Mouse (Mus musculus) heart, postnatal 36 days (tissue): ENCODE results near the gene Matn1. TPM values are rescaled to one million over a fixed set of nuclear protein-coding genes. Genes with fewer than 3 reads are reported as not detected.

Source experiments
- DNase-seq, 2 experiments: peaks; one replicate each; pipeline ENCODE4 v3.0.0; 2021 to 2022
- intact Hi-C: fragments of 180-260 bp; cut with DNase I; formaldehyde crosslinking; loops from one replicate; pipeline ENCODE4 v1.15.1; 2025
- total RNA-seq, 2 experiments: library from RNA; stranded (reverse); gene quantifications; 2 replicates each; pipeline ENCODE4 v1.2.3; 2021

The Matn1 gene
- total RNA-seq, 2 experiments from 2014 or later, result not detected

GRCm38 (mm10) chr4:130916639-130917038 is 27.5 kb upstream of the Matn1 start:
- intact Hi-C loops, result no loop called here

GRCm38 (mm10) chr4:130917564-130917963 is 26.6 kb upstream of the Matn1 start:
- intact Hi-C loops, result no loop called here
- no peak for DNase-seq

More at GRCm38 (mm10) chr4:130916639-130917038, 27.5 kb upstream of the Matn1 start:
- no peak for DNase-seq

- DNase-seq, result no peak
- intact Hi-C loops, result loop anchor here (1.0 kb wide), 1 partner anchor 17 kb away; no protein-coding TSS in a partner anchor
These were observed 25.1 kb upstream of the Matn1 start for GRCm38 (mm10) chr4:130918805-130919749.

- DNase-seq, result no peak
- intact Hi-C loops, result no loop called here
These were observed 24.3 kb upstream of the Matn1 start for GRCm38 (mm10) chr4:130919750-130920356.

- intact Hi-C loops, result no loop called here
- DNase-seq, result no peak
These were observed 23.1 kb upstream of the Matn1 start for GRCm38 (mm10) chr4:130920951-130921693.

- DNase-seq, result no peak
- intact Hi-C loops, result no loop called here
These were observed 22.2 kb upstream of the Matn1 start for GRCm38 (mm10) chr4:130921986-130922385.

GRCm38 (mm10) chr4:130926274-130926673 is 17.9 kb upstream of the Matn1 start:
- no peak for DNase-seq
- intact Hi-C loops, result no loop called here

- intact Hi-C loops, result no loop called here
- no peak for DNase-seq
These were observed 16.4 kb upstream of the Matn1 start for GRCm38 (mm10) chr4:130927821-130928220.

GRCm38 (mm10) chr4:130942644-130943043 is 1.5 kb upstream of the Matn1 start:
- intact Hi-C loops, result no loop called here
- no peak for DNase-seq

- no peak for DNase-seq
- intact Hi-C loops, result no loop called here
These were observed 594 bp downstream of the Matn1 start for GRCm38 (mm10) chr4:130944779-130945178.

- intact Hi-C loops, result loop anchor here (1.0 to 2.0 kb wide), 2 partner anchors 51 to 156 kb away; no protein-coding TSS in a partner anchor
- peak; percentile 16 to 29 for DNase-seq
These were observed 3.0 kb downstream of the Matn1 start for GRCm38 (mm10) chr4:130947094-130947647.

- intact Hi-C loops, result no loop called here
- no peak for DNase-seq
These were observed 5.7 kb downstream of the Matn1 start for GRCm38 (mm10) chr4:130949821-130950384.

GRCm38 (mm10) chr4:130952531-130952930 is 8.3 kb downstream of the Matn1 start:
- intact Hi-C loops, result no loop called here
- no peak for DNase-seq

- DNase-seq, result no peak
- intact Hi-C loops, result no loop called here
These were observed 13.0 kb downstream of the Matn1 start for GRCm38 (mm10) chr4:130957156-130957555.

GRCm38 (mm10) chr4:130958812-130959211 is 14.6 kb downstream of the Matn1 start:
- DNase-seq, result no peak
- intact Hi-C loops, result no loop called here

- intact Hi-C loops, result loop anchor here (1.0 to 10.0 kb wide), 8 partner anchors 78 to 879 kb away; partner anchors contain the start of gene Ptpru
- DNase-seq, result no peak
These were observed 15.5 kb downstream of the Matn1 start for GRCm38 (mm10) chr4:130959678-130960077.

GRCm38 (mm10) chr4:130960118-130960734 is 16.0 kb downstream of the Matn1 start:
- DNase-seq, result peak; percentile 85 to 93
- intact Hi-C loops, result loop anchor here (1.0 to 10.0 kb wide), 8 partner anchors 77 to 878 kb away; partner anchors contain the start of gene Ptpru

- intact Hi-C loops, result loop anchor here (5.0 kb wide), 2 partner anchors 216 to 826 kb away; no protein-coding TSS in a partner anchor
- no peak for DNase-seq
These were observed 27.1 kb downstream of the Matn1 start for GRCm38 (mm10) chr4:130971278-130971677.

- intact Hi-C loops, result loop anchor here (5.0 kb wide), 2 partner anchors 215 to 825 kb away; no protein-coding TSS in a partner anchor
- DNase-seq, result peak; percentile 48 to 59
These were observed 28.2 kb downstream of the Matn1 start for GRCm38 (mm10) chr4:130972421-130972829.
